Mouse (Mus musculus) ES-E14 (cell line): ENCODE data around the gene Actr3.

Experiments
- CHD2 ChIP-seq: IDR thresholded peaks from 2 replicates; pipeline ENCODE4 v1.6.1; 2014; ENCODE audit warnings: mild to moderate bottlenecking, low read depth, low read length, inconsistent platforms
- HCFC1 ChIP-seq: IDR thresholded peaks from 2 replicates; pipeline ENCODE4 v1.6.1; 2012; ENCODE audit warnings: low read length, inconsistent platforms, borderline replicate concordance; ENCODE audit not compliant: insufficient read depth
- ZC3H11A ChIP-seq: IDR thresholded peaks from 2 replicates; pipeline ENCODE4 v1.6.1; 2012; ENCODE audit warnings: low read depth, mild to moderate bottlenecking, inconsistent platforms, low read length, borderline replicate concordance
- ZNF384 ChIP-seq: IDR thresholded peaks from 2 replicates; pipeline ENCODE4 v1.6.1; 2012; ENCODE audit warnings: low read depth, low read length, inconsistent platforms

- TF ChIP-seq ZC3H11A (no peak), HCFC1 (no peak), ZNF384 (no peak), CHD2 (no peak)
Observed at GRCm38 (mm10) chr1:125419906-125420305, 15.6 kb downstream of the Actr3 start.
